Mouse (Mus musculus) heart, embryonic 14.5 days (tissue): ENCODE results near the gene Sox10. TPM values are rescaled to one million over a fixed set of nuclear protein-coding genes. Genes with fewer than 3 reads are reported as not detected.

Source experiments
- ATAC-seq: fragments of 200-750 bp; cut with Nextera tagmentation; 2 replicates; pipeline ENCODE4 v1.8.0; 2017; ENCODE audit warnings: low read depth, moderate TSS enrichment; ENCODE audit not compliant: insufficient number of reproducible peaks, insufficient read depth, low FRiP score
- H3K27ac ChIP-seq, 2 experiments: fragments of 200-500 bp in 1 of 2; fragments of 300-500 bp in 1 of 2; sonication (generic) in 1 of 2; replicated peaks in 1 of 2; 2 replicates each; pipeline ENCODE4 v1.5.1; 2012 to 2014; ENCODE audit warnings: low read depth in 2 of 2, low read length in 2 of 2, control low read depth in 1 of 2, mild to moderate bottlenecking in 1 of 2, mixed read lengths in 1 of 2; ENCODE audit not compliant: control insufficient read depth in 1 of 2, insufficient read depth in 1 of 2
- H3K27me3 ChIP-seq: fragments of 300-500 bp; sonication (generic); 2 replicates; pipeline ENCODE4 v1.6.1; 2014; ENCODE audit warnings: mild to moderate bottlenecking, low read length, control low read depth; ENCODE audit not compliant: control insufficient read depth, insufficient read depth
- H3K36me3 ChIP-seq: fragments of 300-500 bp; sonication (generic); 2 replicates; pipeline ENCODE4 v1.6.1; 2014; ENCODE audit warnings: mild to moderate bottlenecking, control low read depth, low read length, mixed read lengths; ENCODE audit not compliant: control insufficient read depth, insufficient read depth
- H3K4me1 ChIP-seq, 2 experiments: fragments of 200-500 bp in 1 of 2; fragments of 300-500 bp in 1 of 2; sonication (generic) in 1 of 2; 2 replicates each; pipeline ENCODE4 v1.6.1; 2012 to 2014; ENCODE audit warnings: low read length in 2 of 2, control low read depth in 1 of 2, mixed read lengths in 1 of 2; ENCODE audit not compliant: control insufficient read depth in 2 of 2, insufficient read depth in 2 of 2
- H3K4me2 ChIP-seq: fragments of 300-500 bp; sonication (generic); 2 replicates; pipeline ENCODE4 v1.6.1; 2014; ENCODE audit warnings: mild to moderate bottlenecking, low read length
- H3K4me3 ChIP-seq, 2 experiments: fragments of 200-500 bp in 1 of 2; fragments of 300-500 bp in 1 of 2; sonication (generic) in 1 of 2; 2 replicates each; pipeline ENCODE4 v1.5.1; 2012 to 2014; ENCODE audit warnings: low read length in 2 of 2, mild to moderate bottlenecking in 2 of 2, control low read depth in 1 of 2, low read depth in 1 of 2, moderate library complexity in 1 of 2; ENCODE audit not compliant: control insufficient read depth in 1 of 2, insufficient read depth in 1 of 2
- H3K9ac ChIP-seq: fragments of 300-500 bp; sonication (generic); 2 replicates; pipeline ENCODE4 v1.6.1; 2014; ENCODE audit warnings: mild to moderate bottlenecking, low read length
- H3K9me3 ChIP-seq: fragments of 300-500 bp; sonication (generic); 2 replicates; pipeline ENCODE4 v1.6.1; 2016; ENCODE audit warnings: low read length, control low read depth; ENCODE audit not compliant: control insufficient read depth
- WGBS: fragments of 180-500 bp; shearing (Covaris S2); extraction: QIAGEN DNeasy Blood & Tissue Kit; methylation state at CpG from one replicate; pipeline ENCODE4 v1.1.7; 2014; 5-methylcytosine and 5-hydroxymethylcytosine counted together
- polyA plus RNA-seq: library from polyadenylated mRNA; unstranded; fragments of >200 nt; fragmentation: Nextera tagmentation; extraction: Ambion mirVana; gene quantifications from 2 replicates; pipeline ENCODE4 v1.2.1, GENCODE M21; 2014

Sox10 gene
- polyA plus RNA-seq, 1 experiment from 2014 or later, result 0.63 TPM

- Histone ChIP-seq H3K4me3 (peak within 1 kb of the TSS; percentile 82 to 96), H3K9me3 (no peaks in the 10 kb centered on the region), H3K27ac (peak within 1 kb of the TSS; percentile 6 to 44; a peak in 2 of 4 replicates), H3K36me3 (peaks cover 19% of the 10 kb centered on the region), H3K27me3 (no peaks in the 10 kb centered on the region), H3K4me1 (peaks cover 2 to 21% of the 10 kb centered on the region in 2 experiments; a peak in 3 of 4 replicates), H3K4me2 (peak within 1 kb of the TSS; percentile 97), H3K9ac (peak within 1 kb of the TSS; percentile 88)
- peak; percentile 57 for ATAC-seq
- WGBS, result under 1% methylated on average over 57 of the region's 57 CpGs
Observed at GRCm38 (mm10) chr15:79140866-79141565, 24.0 kb downstream of the Sox10 start, which contains the start of the genes Polr2f and 1700088E04Rik. Gene Polr2f (plus strand): TSS chr15:79141009. Gene 1700088E04Rik (minus strand): TSS chr15:79141253.

DNA sequence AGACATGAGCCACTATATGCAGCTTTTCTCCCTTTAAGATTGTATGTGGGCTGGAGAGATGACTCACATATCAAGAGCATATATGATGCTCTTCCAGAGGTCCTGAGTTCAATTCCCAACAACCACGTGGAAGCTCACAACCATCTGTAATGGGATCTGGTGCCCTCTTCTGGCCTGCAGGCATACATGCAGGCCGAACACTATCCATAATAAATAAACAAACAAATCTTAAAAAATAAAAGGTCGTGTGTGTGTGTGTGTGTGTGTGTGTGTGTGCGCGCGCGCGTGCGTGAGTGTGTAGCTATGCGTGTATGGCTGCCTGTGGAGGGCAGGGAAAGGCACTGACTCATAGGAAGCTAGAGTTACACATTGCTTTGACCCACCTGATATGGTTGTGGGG lies 25.4 kb downstream of the Sox10 start:
- Histone ChIP-seq H3K4me3 (no peak overlapping the region), H3K27ac (no peak overlapping the region), H3K27me3 (no peaks in the 10 kb centered on the region), H3K4me2 (no peak overlapping the region), H3K9ac (no peak overlapping the region), H3K9me3 (no peaks in the 10 kb centered on the region), H3K4me1 (peaks cover 2 to 21% of the 10 kb centered on the region in 2 experiments; a peak in 3 of 4 replicates), H3K36me3 (peaks cover 10% of the 10 kb centered on the region)
- 57% methylated on average over 10 of the region's 10 CpGs for WGBS
- no peak for ATAC-seq

- Histone ChIP-seq H3K9me3 (no peaks in the 10 kb centered on the region), H3K36me3 (peaks cover 42% of the 10 kb centered on the region), H3K27ac (no peak overlapping the region), H3K4me3 (no peak overlapping the region), H3K4me2 (no peak overlapping the region), H3K4me1 (peaks cover 5 to 12% of the 10 kb centered on the region in 2 experiments; a peak in 3 of 4 replicates), H3K27me3 (no peaks in the 10 kb centered on the region), H3K9ac (no peak overlapping the region)
- 75% methylated on average over 11 of the region's 11 CpGs for WGBS
- ATAC-seq, result no peak
Observed at GRCm38 (mm10) chr15:79135783-79136575, 29.1 kb downstream of the Sox10 start.

GRCm38 (mm10) chr15:79135332-79135731 lies 29.7 kb downstream of the Sox10 start:
- ATAC-seq, result no peak
- peaks cover 7 to 8% of the 10 kb centered on the region in 2 experiments; a peak in 3 of 4 replicates for H3K4me1 ChIP-seq
- H3K4me3 ChIP-seq, result no peak overlapping the region
- peaks cover 48% of the 10 kb centered on the region for H3K36me3 ChIP-seq
- 68% methylated on average over 9 of the region's 9 CpGs for WGBS
- no peak overlapping the region for H3K4me2 ChIP-seq
- H3K27me3 ChIP-seq, result no peaks in the 10 kb centered on the region
- no peaks in the 10 kb centered on the region for H3K9me3 ChIP-seq
- no peak overlapping the region for H3K9ac ChIP-seq
- H3K27ac ChIP-seq, result no peak overlapping the region

GRCm38 (mm10) chr15:79134496-79135270 lies 30.4 kb downstream of the Sox10 start:
- Histone ChIP-seq H3K36me3 (peaks cover 55% of the 10 kb centered on the region), H3K4me1 (peaks cover 5 to 7% of the 10 kb centered on the region in 2 experiments; a peak in 2 of 4 replicates), H3K9me3 (no peaks in the 10 kb centered on the region), H3K4me2 (no peak overlapping the region), H3K27me3 (no peaks in the 10 kb centered on the region), H3K9ac (no peak overlapping the region), H3K27ac (no peak overlapping the region), H3K4me3 (no peak overlapping the region)
- 82% methylated on average over 9 of the region's 9 CpGs for WGBS
- ATAC-seq, result no peak

GRCm38 (mm10) chr15:79133191-79133661 lies 31.8 kb downstream of the Sox10 start:
- Histone ChIP-seq H3K4me2 (no peak overlapping the region), H3K9ac (no peak overlapping the region), H3K4me1 (peaks cover 5 to 7% of the 10 kb centered on the region in 2 experiments; a peak in 2 of 4 replicates), H3K27me3 (no peaks in the 10 kb centered on the region), H3K36me3 (peaks cover 68% of the 10 kb centered on the region), H3K27ac (no peak overlapping the region), H3K4me3 (no peak overlapping the region), H3K9me3 (no peaks in the 10 kb centered on the region)
- 73% methylated on average over 6 of the region's 6 CpGs for WGBS
- ATAC-seq, result no peak

DNA sequence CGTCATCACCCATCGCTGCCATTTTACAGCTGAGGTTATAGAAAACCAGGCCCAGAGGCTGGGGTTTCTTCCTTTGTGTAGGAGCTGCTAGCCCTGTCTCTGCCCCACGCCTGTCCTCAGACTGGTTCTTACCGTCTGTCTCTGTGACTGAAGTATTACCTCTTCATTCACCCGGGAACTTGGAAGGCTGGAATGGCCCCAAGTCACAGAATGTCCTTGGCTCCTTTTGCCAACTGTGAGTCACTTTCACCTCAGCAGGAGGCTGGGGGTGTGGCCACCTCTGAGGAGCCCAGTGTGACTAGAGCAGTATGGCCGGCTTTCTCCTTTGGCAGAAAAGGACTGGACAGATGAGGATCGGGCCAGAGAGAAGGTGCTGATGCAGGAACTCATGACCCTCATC lies 33.6 kb downstream of the Sox10 start:
- ATAC-seq, result no peak
- no peak overlapping the region for H3K9ac ChIP-seq
- no peaks in the 10 kb centered on the region for H3K27me3 ChIP-seq
- WGBS, result 59% methylated on average over 7 of the region's 7 CpGs
- H3K4me3 ChIP-seq, result no peak overlapping the region
- peaks cover 86% of the 10 kb centered on the region for H3K36me3 ChIP-seq
- no peak overlapping the region for H3K4me2 ChIP-seq
- no peaks in the 10 kb centered on the region for H3K9me3 ChIP-seq
- peaks cover 0 to 6% of the 10 kb centered on the region in 2 experiments; a peak in 1 of 4 replicates for H3K4me1 ChIP-seq
- H3K27ac ChIP-seq, result peak overlapping the region in 1 of 2 experiments; percentile 8; a peak in 1 of 4 replicates
